Mouse (Mus musculus) lung, adult 2 months (tissue): ENCODE results near the gene Gm42688.

Experiments used
- CTCF ChIP-seq: fragments of 200-500 bp; IDR thresholded peaks from 2 replicates; pipeline ENCODE4 v1.5.1; 2011; ENCODE audit warnings: mild to moderate bottlenecking, low read length, control low read depth; ENCODE audit not compliant: insufficient read depth
- POLR2A ChIP-seq: fragments of 200-500 bp; IDR thresholded peaks from 2 replicates; pipeline ENCODE4 v1.6.1; 2011; ENCODE audit warnings: low read depth, mild to moderate bottlenecking, control low read depth, low read length, borderline replicate concordance; ENCODE audit errors: extremely low read depth

DNA sequence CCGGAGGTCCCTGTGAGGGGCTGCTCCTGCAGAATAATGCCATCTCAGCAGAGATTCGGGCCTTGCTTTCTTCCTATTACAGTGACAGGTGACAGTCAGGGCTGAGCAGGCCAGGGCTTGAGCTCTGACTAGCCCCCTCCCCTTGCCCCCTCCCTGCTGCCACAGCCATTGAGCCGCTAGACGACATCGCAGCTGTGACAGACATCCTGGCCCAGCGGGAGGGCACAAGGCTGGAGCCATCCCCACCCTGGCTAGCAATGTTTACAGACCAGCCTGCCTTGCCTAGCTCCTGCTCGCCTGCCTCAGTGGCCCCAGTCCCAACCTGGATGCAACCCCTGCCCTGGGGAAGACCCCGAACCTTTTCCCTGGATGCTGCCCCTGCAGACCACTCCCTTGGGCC is 50.3 kb downstream of the Gm42688 start:
- TF ChIP-seq CTCF (no peak), POLR2A (no peak)
